8 mouse cellular contexts compared by ENCODE assay signal in genomic region chr13:23530181-23530900, GRCm38 (mm10). TPM values are rescaled to one million over a fixed set of nuclear protein-coding genes. Genes with fewer than 3 reads are reported as not detected.
DNase-seq lines count a peak whose midpoint lies in the region; ATAC-seq lines count a peak whose summit lies in the region.

No protein-coding gene starts in this region.

- peak overlapping the region; percentile 81 for H3K9ac ChIP-seq in forebrain, embryonic 16.5 days (replicated peaks; ENCODE audit: low read depth, low read length)
- peak overlapping the region; percentile 64 for H3K9ac ChIP-seq in hindbrain, embryonic 12.5 days
- H3K9ac ChIP-seq in lung, embryonic 15.5 days, result peak overlapping the region; percentile 57

- peak; percentile 69 for DNase-seq in ES-CJ7 (ENCODE audit: low read depth, low spot score)
- DNase-seq in layer of hippocampus, postnatal 10 days (ENCODE audit: low spot score in 2 of 2), result peak; percentile 71 to 76
- DNase-seq in right cerebral cortex, postnatal 14 days, result peak; percentile 21

- peak overlapping the region; percentile 60 for H3K4me2 ChIP-seq in forebrain, embryonic 16.5 days (ENCODE audit: low read length)
- H3K4me2 ChIP-seq in hindbrain, embryonic 12.5 days (replicated peaks), result peak overlapping the region; percentile 76
- H3K4me2 ChIP-seq in lung, embryonic 15.5 days, result peak overlapping the region; percentile 66

- H3K27me3 ChIP-seq in forebrain, embryonic 16.5 days (replicated peaks; ENCODE audit: control insufficient read depth, insufficient read depth, low read length), result no peaks in the 10 kb centered on the region
- H3K27me3 ChIP-seq in hindbrain, embryonic 12.5 days, result no peaks in the 10 kb centered on the region
- H3K27me3 ChIP-seq in lung, embryonic 15.5 days, result no peaks in the 10 kb centered on the region

- peak overlapping the region; percentile 59 for H3K4me3 ChIP-seq in brown adipose tissue, adult 24 weeks (ENCODE audit: insufficient read depth, low read depth, low read length)
- H3K4me3 ChIP-seq in forebrain, embryonic 16.5 days (replicated peaks; ENCODE audit: low read length), result peak overlapping the region; percentile 67
- peak overlapping the region; percentile 51 for H3K4me3 ChIP-seq in hindbrain, embryonic 12.5 days
- H3K4me3 ChIP-seq in lung, embryonic 15.5 days, result peak overlapping the region; percentile 48

- no peak for ATAC-seq in forebrain, embryonic 16.5 days
- ATAC-seq in hindbrain, embryonic 12.5 days (ENCODE audit: low FRiP score), result no peak
- ATAC-seq in lung, embryonic 15.5 days (ENCODE audit: borderline replicate concordance, extremely low read depth, low FRiP score, low TSS enrichment), result no peak
- ATAC-seq in erythroid progenitor cell, adult 5-6 weeks (replicated peaks; ENCODE audit: low FRiP score, poor library complexity, severe bottlenecking), result no peak

- under 1% methylated on average over 20 of the region's 20 CpGs for WGBS in forebrain, embryonic 16.5 days
- WGBS in hindbrain, embryonic 12.5 days, result under 1% methylated on average over 20 of the region's 20 CpGs
- WGBS in lung, embryonic 15.5 days, result under 1% methylated on average over 20 of the region's 20 CpGs

- peaks cover 8% of the 10 kb centered on the region for H3K4me1 ChIP-seq in brown adipose tissue, adult 24 weeks (ENCODE audit: control insufficient read depth, insufficient read depth, insufficient read length, low read length)
- H3K4me1 ChIP-seq in forebrain, embryonic 16.5 days (replicated peaks; ENCODE audit: control insufficient read depth, insufficient read depth, low read length), result peaks cover 24% of the 10 kb centered on the region
- H3K4me1 ChIP-seq in hindbrain, embryonic 12.5 days, result peaks cover 25% of the 10 kb centered on the region
- H3K4me1 ChIP-seq in lung, embryonic 15.5 days, result peaks cover 32% of the 10 kb centered on the region

- H3K9me3 ChIP-seq in forebrain, embryonic 16.5 days (ENCODE audit: control insufficient read depth, low read length), result no peaks in the 10 kb centered on the region
- H3K9me3 ChIP-seq in hindbrain, embryonic 12.5 days (replicated peaks), result no peaks in the 10 kb centered on the region
- H3K9me3 ChIP-seq in lung, embryonic 15.5 days, result no peaks in the 10 kb centered on the region

- no peaks in the 10 kb centered on the region for H3K36me3 ChIP-seq in forebrain, embryonic 16.5 days (ENCODE audit: control insufficient read depth, insufficient read depth)
- no peaks in the 10 kb centered on the region for H3K36me3 ChIP-seq in hindbrain, embryonic 12.5 days
- H3K36me3 ChIP-seq in lung, embryonic 15.5 days, result no peaks in the 10 kb centered on the region

- H3K27ac ChIP-seq in brown adipose tissue, adult 24 weeks (replicated peaks; ENCODE audit: low read depth, low read length), result peak overlapping the region; percentile 88
- peak overlapping the region; percentile 99 for H3K27ac ChIP-seq in forebrain, embryonic 16.5 days (ENCODE audit: low read length)
- peak overlapping the region; percentile 97 for H3K27ac ChIP-seq in hindbrain, embryonic 12.5 days
- H3K27ac ChIP-seq in lung, embryonic 15.5 days, result peak overlapping the region; percentile 98

RNA-seq across cellular contexts. Expression of gene Hist1h4h, which starts 0.5 kb away (rescaled TPM):
- 69.6 and 128 TPM in 2 replicates for polyA plus RNA-seq in brown adipose tissue, adult 24 weeks (2012; ENCODE audit: insufficient read depth, insufficient read length, missing spikeins)
- polyA plus RNA-seq in forebrain, embryonic 16.5 days (2015; fragmentation: Nextera tagmentation; extraction: Ambion mirVana), result 2.9 and 4.6 TPM in 2 replicates
- 5.7 and 6.9 TPM in 2 replicates for polyA plus RNA-seq in hindbrain, embryonic 12.5 days (2016; fragmentation: Nextera tagmentation; extraction: Ambion mirVana)
- 100 to 1,000 TPM; 280 to 315 TPM for total RNA-seq in layer of hippocampus, postnatal 10 days (2021)
- 6.9 and 8.1 TPM in 2 replicates for polyA plus RNA-seq in lung, embryonic 15.5 days (2015; fragmentation: Nextera tagmentation; extraction: Ambion mirVana)
- 323 and 492 TPM in 2 replicates for total RNA-seq in erythroid progenitor cell, adult 5-6 weeks (2015; ENCODE audit: low replicate concordance)
- 3,110 and 3,215 TPM in 2 replicates for total RNA-seq in erythroid progenitor cell, adult 5-6 weeks (2017; ENCODE audit: low replicate concordance)

RNA-seq across cellular contexts. Expression of gene Hist1h2af, which starts 3.4 kb away (rescaled TPM):
- not detected in 2 replicates for polyA plus RNA-seq in brown adipose tissue, adult 24 weeks (2012; ENCODE audit: insufficient read depth, insufficient read length, missing spikeins)
- polyA plus RNA-seq in forebrain, embryonic 16.5 days (2015; fragmentation: Nextera tagmentation; extraction: Ambion mirVana), result not detected in 2 replicates
- 5.2 TPM in 1 of 2 replicates, not detected in the other for polyA plus RNA-seq in hindbrain, embryonic 12.5 days (2016; fragmentation: Nextera tagmentation; extraction: Ambion mirVana)
- 10 to 100 TPM; 45.7 to 51.3 TPM for total RNA-seq in layer of hippocampus, postnatal 10 days (2021)
- 6.2 and 8.4 TPM in 2 replicates for polyA plus RNA-seq in lung, embryonic 15.5 days (2015; fragmentation: Nextera tagmentation; extraction: Ambion mirVana)
- total RNA-seq in erythroid progenitor cell, adult 5-6 weeks (2015; ENCODE audit: low replicate concordance), result 180 and 320 TPM in 2 replicates
- 7,936 and 7,993 TPM in 2 replicates for total RNA-seq in erythroid progenitor cell, adult 5-6 weeks (2017; ENCODE audit: low replicate concordance)

RNA-seq across cellular contexts. Expression of gene Hist1h3g, which starts 4.9 kb away (rescaled TPM):
- polyA plus RNA-seq in brown adipose tissue, adult 24 weeks (2012; ENCODE audit: insufficient read depth, insufficient read length, missing spikeins), result not detected in 2 replicates
- 1.5 and 3.2 TPM in 2 replicates for polyA plus RNA-seq in forebrain, embryonic 16.5 days (2015; fragmentation: Nextera tagmentation; extraction: Ambion mirVana)
- polyA plus RNA-seq in hindbrain, embryonic 12.5 days (2016; fragmentation: Nextera tagmentation; extraction: Ambion mirVana), result 2.2 and 4.4 TPM in 2 replicates
- 10 to 100 TPM; 19.1 to 19.9 TPM for total RNA-seq in layer of hippocampus, postnatal 10 days (2021)
- polyA plus RNA-seq in lung, embryonic 15.5 days (2015; fragmentation: Nextera tagmentation; extraction: Ambion mirVana), result 9.5 and 10.8 TPM in 2 replicates
- total RNA-seq in erythroid progenitor cell, adult 5-6 weeks (2015; ENCODE audit: low replicate concordance), result 573 TPM in 2 replicates
- 250 and 889 TPM in 2 replicates for total RNA-seq in erythroid progenitor cell, adult 5-6 weeks (2017; ENCODE audit: low replicate concordance)

RNA-seq across cellular contexts. Expression of gene Hist1h2bh, which starts 12.9 kb away (rescaled TPM):
- polyA plus RNA-seq in brown adipose tissue, adult 24 weeks (2012; ENCODE audit: insufficient read depth, insufficient read length, missing spikeins), result 1.7 and 2.3 TPM in 2 replicates
- polyA plus RNA-seq in forebrain, embryonic 16.5 days (2015; fragmentation: Nextera tagmentation; extraction: Ambion mirVana), result 0.23 and 0.47 TPM in 2 replicates
- polyA plus RNA-seq in hindbrain, embryonic 12.5 days (2016; fragmentation: Nextera tagmentation; extraction: Ambion mirVana), result 0.37 and 0.57 TPM in 2 replicates
- 1 to 10 TPM; 5.1 TPM for total RNA-seq in layer of hippocampus, postnatal 10 days (2021)
- polyA plus RNA-seq in lung, embryonic 15.5 days (2015; fragmentation: Nextera tagmentation; extraction: Ambion mirVana), result 1.4 TPM in 2 replicates
- 90.1 and 113 TPM in 2 replicates for total RNA-seq in erythroid progenitor cell, adult 5-6 weeks (2015; ENCODE audit: low replicate concordance)
- total RNA-seq in erythroid progenitor cell, adult 5-6 weeks (2017; ENCODE audit: low replicate concordance), result 325 and 367 TPM in 2 replicates

RNA-seq across cellular contexts. Expression of gene Hist1h3f, which starts 13.5 kb away (rescaled TPM):
- polyA plus RNA-seq in brown adipose tissue, adult 24 weeks (2012; ENCODE audit: insufficient read depth, insufficient read length, missing spikeins), result not detected in 2 replicates
- polyA plus RNA-seq in forebrain, embryonic 16.5 days (2015; fragmentation: Nextera tagmentation; extraction: Ambion mirVana), result 0.30 and 0.61 TPM in 2 replicates
- polyA plus RNA-seq in hindbrain, embryonic 12.5 days (2016; fragmentation: Nextera tagmentation; extraction: Ambion mirVana), result 0.66 and 1.4 TPM in 2 replicates
- 10 to 100 TPM; 28.3 to 32.7 TPM for total RNA-seq in layer of hippocampus, postnatal 10 days (2021)
- polyA plus RNA-seq in lung, embryonic 15.5 days (2015; fragmentation: Nextera tagmentation; extraction: Ambion mirVana), result 0.75 and 1.5 TPM in 2 replicates
- 145 and 158 TPM in 2 replicates for total RNA-seq in erythroid progenitor cell, adult 5-6 weeks (2015; ENCODE audit: low replicate concordance)
- 262 and 310 TPM in 2 replicates for total RNA-seq in erythroid progenitor cell, adult 5-6 weeks (2017; ENCODE audit: low replicate concordance)

Comparison
In these comparisons a context has a peak if more than half of its experiments do, and no peak if none do; other contexts are left out.
1. DNase-seq: peak in every context shown above with its lines; median percentile 74 in layer of hippocampus, postnatal 10 days; 69 in ES-CJ7; 21 in right cerebral cortex, postnatal 14 days.